Mouse (Mus musculus) kidney, embryonic 16.5 days (tissue): ENCODE measurements around the gene Olfr1396. TPM values are rescaled to one million over a fixed set of nuclear protein-coding genes. Genes with fewer than 3 reads are reported as not detected.
"Not testable (repeated sequence)": the region's sequence is repeated elsewhere in the genome, so short reads cannot be mapped to it uniquely, and the experiment has no call there.

ENCODE experiments used
- ATAC-seq: fragments of 200-750 bp; cut with Nextera tagmentation; 2 replicates; pipeline ENCODE4 v1.8.0; 2017; ENCODE audit warnings: moderate TSS enrichment; ENCODE audit not compliant: low FRiP score, low TSS enrichment
- H3K27ac ChIP-seq: fragments of 300-500 bp; sonication (generic); 2 replicates; pipeline ENCODE4 v1.5.1; 2014; ENCODE audit warnings: low read length
- H3K27me3 ChIP-seq: fragments of 300-500 bp; sonication (generic); 2 replicates; pipeline ENCODE4 v1.6.1; 2014; ENCODE audit warnings: low read length, control low read depth, mixed read lengths; ENCODE audit not compliant: insufficient read depth
- H3K36me3 ChIP-seq: fragments of 300-500 bp; sonication (generic); 2 replicates; pipeline ENCODE4 v1.6.1; 2014; ENCODE audit warnings: low read length, control low read depth, mixed read lengths; ENCODE audit not compliant: insufficient read depth
- H3K4me1 ChIP-seq: fragments of 300-500 bp; sonication (generic); 2 replicates; pipeline ENCODE4 v1.6.1; 2014; ENCODE audit warnings: low read length, control low read depth, mixed read lengths; ENCODE audit not compliant: insufficient read depth
- H3K4me2 ChIP-seq: fragments of 300-500 bp; sonication (generic); replicated peaks from 2 replicates; pipeline ENCODE4 v1.6.1; 2014; ENCODE audit warnings: low read depth, low read length
- H3K4me3 ChIP-seq: fragments of 300-500 bp; sonication (generic); 2 replicates; pipeline ENCODE4 v1.5.1; 2014; ENCODE audit warnings: mild to moderate bottlenecking, low read length
- H3K9ac ChIP-seq: fragments of 300-500 bp; sonication (generic); replicated peaks from 2 replicates; pipeline ENCODE4 v1.6.1; 2014; ENCODE audit warnings: low read length
- H3K9me3 ChIP-seq: fragments of 300-500 bp; sonication (generic); 2 replicates; pipeline ENCODE4 v1.6.1; 2016; ENCODE audit warnings: low read length, control low read depth
- WGBS: fragments of 180-500 bp; shearing (Covaris S2); extraction: QIAGEN DNeasy Blood & Tissue Kit; methylation state at CpG from one replicate; pipeline ENCODE4 v1.1.7; 2014; 5-methylcytosine and 5-hydroxymethylcytosine counted together
- polyA plus RNA-seq: library from polyadenylated mRNA; unstranded; fragments of >200 nt; fragmentation: Nextera tagmentation; extraction: Ambion mirVana; gene quantifications from 2 replicates; pipeline ENCODE4 v1.2.1, GENCODE M21; 2015

Gene Olfr1396
- polyA plus RNA-seq, 1 experiment from 2014 or later = not detected

- 40% methylated on average over 1 of the region's 3 CpGs for WGBS
Observed at GRCm38 (mm10) chr11:49060061-49060460, 54.6 kb downstream of the Olfr1396 start.

More at GRCm38 (mm10) chr11:49060061-49060460, 54.6 kb downstream of the Olfr1396 start:
- H3K4me2 ChIP-seq, H3K27ac ChIP-seq, H3K9ac ChIP-seq, H3K4me3 ChIP-seq, H3K27me3 ChIP-seq, H3K4me1 ChIP-seq, H3K9me3 ChIP-seq, H3K36me3 ChIP-seq, ATAC-seq: not testable (repeated sequence)

Other genes with a start within 250 kb of the Olfr1396 start
- gene Irgm1, start 243.2 kb downstream of the Olfr1396 start, polyA plus RNA-seq = 17.0 and 18.3 TPM in 2 replicates
- 0.09 and 0.21 TPM in 2 replicates for gene Gm5431, start 212.7 kb downstream of the Olfr1396 start, polyA plus RNA-seq
- 3.8 and 6.9 TPM in 2 replicates for gene Psme2b, start 168.7 kb downstream of the Olfr1396 start, polyA plus RNA-seq
- 0.08 TPM in 1 of 2 replicates, not detected in the other for gene Olfr56, start 136.0 kb downstream of the Olfr1396 start, polyA plus RNA-seq
- gene 9930111J21Rik1, start 135.5 kb downstream of the Olfr1396 start, polyA plus RNA-seq = 0.54 and 0.76 TPM in 2 replicates
- 0.03 TPM in 1 of 2 replicates, not detected in the other for gene Gm12185, start 122.6 kb downstream of the Olfr1396 start, polyA plus RNA-seq
- 0.49 and 0.50 TPM in 2 replicates for gene Tgtp1, start 120.7 kb downstream of the Olfr1396 start, polyA plus RNA-seq
- gene 9930111J21Rik2, start 63.6 kb downstream of the Olfr1396 start, polyA plus RNA-seq = 0.60 and 0.98 TPM in 2 replicates
- 0.24 and 0.42 TPM in 2 replicates for gene Tgtp2, start 50.7 kb downstream of the Olfr1396 start, polyA plus RNA-seq
- 2.1 and 2.6 TPM in 2 replicates for gene Ifi47, start 38.3 kb downstream of the Olfr1396 start, polyA plus RNA-seq
- not detected in 2 replicates for gene Olfr1395, start 27.4 kb upstream of the Olfr1396 start, polyA plus RNA-seq
- not detected in 2 replicates for gene Olfr1394, start 39.5 kb upstream of the Olfr1396 start, polyA plus RNA-seq
- 4.4 and 4.6 TPM in 2 replicates for gene Btnl9, start 72.3 kb upstream of the Olfr1396 start, polyA plus RNA-seq
- 45.6 and 46.3 TPM in 2 replicates for gene Zfp62, start 88.4 kb upstream of the Olfr1396 start, polyA plus RNA-seq
- gene Mgat1, start 129.3 kb upstream of the Olfr1396 start, polyA plus RNA-seq = 88.9 and 91.9 TPM in 2 replicates
- gene Olfr1393, start 163.4 kb upstream of the Olfr1396 start, polyA plus RNA-seq = not detected in 2 replicates
- gene Olfr1392, start 170.4 kb upstream of the Olfr1396 start, polyA plus RNA-seq = not detected in 2 replicates
- not detected in 2 replicates for gene Olfr10, start 189.9 kb upstream of the Olfr1396 start, polyA plus RNA-seq
- not detected in 2 replicates for gene Olfr1391, start 207.9 kb upstream of the Olfr1396 start, polyA plus RNA-seq
- gene Olfr1390, start 220.3 kb upstream of the Olfr1396 start, polyA plus RNA-seq = not detected in 2 replicates